Mouse (Mus musculus) embryonic facial prominence, embryonic 12.5 days (tissue): ENCODE results near the gene Rnf103. TPM values are rescaled to one million over a fixed set of nuclear protein-coding genes. Genes with fewer than 3 reads are reported as not detected.

ENCODE experiments used
- ATAC-seq: fragments of 200-750 bp; cut with Nextera tagmentation; 2 replicates; pipeline ENCODE4 v1.8.0; 2017; ENCODE audit not compliant: insufficient number of reproducible peaks, insufficient read depth, low FRiP score, low TSS enrichment
- H3K27ac ChIP-seq: fragments of 300-500 bp; sonication (generic); 2 replicates; pipeline ENCODE4 v1.5.1; 2016; ENCODE audit warnings: mild to moderate bottlenecking
- H3K27me3 ChIP-seq: fragments of 300-500 bp; sonication (generic); 2 replicates; pipeline ENCODE4 v1.6.1; 2016; ENCODE audit warnings: mild to moderate bottlenecking, moderate library complexity
- H3K36me3 ChIP-seq: fragments of 300-500 bp; sonication (generic); 2 replicates; pipeline ENCODE4 v1.6.1; 2016; ENCODE audit warnings: mild to moderate bottlenecking
- H3K4me1 ChIP-seq: fragments of 300-500 bp; sonication (generic); 2 replicates; pipeline ENCODE4 v1.6.1; 2016
- H3K4me2 ChIP-seq: fragments of 300-500 bp; sonication (generic); replicated peaks from 2 replicates; pipeline ENCODE4 v1.6.1; 2016; ENCODE audit warnings: mild to moderate bottlenecking, moderate library complexity
- H3K4me3 ChIP-seq: fragments of 300-500 bp; sonication (generic); 2 replicates; pipeline ENCODE4 v1.5.1; 2016; ENCODE audit warnings: mild to moderate bottlenecking
- H3K9ac ChIP-seq: fragments of 300-500 bp; sonication (generic); 2 replicates; pipeline ENCODE4 v1.6.1; 2016; ENCODE audit warnings: mild to moderate bottlenecking, moderate library complexity
- H3K9me3 ChIP-seq: fragments of 300-500 bp; sonication (generic); 2 replicates; pipeline ENCODE4 v1.6.1; 2016; ENCODE audit warnings: mild to moderate bottlenecking, moderate library complexity
- WGBS: fragments of 180-500 bp; shearing (Covaris S2); methylation state at CpG from one replicate; pipeline ENCODE4 v1.1.7; 2016; 5-methylcytosine and 5-hydroxymethylcytosine counted together
- polyA plus RNA-seq: library from polyadenylated mRNA; unstranded; fragments of >200 nt; fragmentation: Nextera tagmentation; extraction: Ambion mirVana; gene quantifications from 2 replicates; pipeline ENCODE4 v1.2.1, GENCODE M21; 2016

The Rnf103 gene
- polyA plus RNA-seq, 1 experiment from 2014 or later, result 22.4 TPM

DNA sequence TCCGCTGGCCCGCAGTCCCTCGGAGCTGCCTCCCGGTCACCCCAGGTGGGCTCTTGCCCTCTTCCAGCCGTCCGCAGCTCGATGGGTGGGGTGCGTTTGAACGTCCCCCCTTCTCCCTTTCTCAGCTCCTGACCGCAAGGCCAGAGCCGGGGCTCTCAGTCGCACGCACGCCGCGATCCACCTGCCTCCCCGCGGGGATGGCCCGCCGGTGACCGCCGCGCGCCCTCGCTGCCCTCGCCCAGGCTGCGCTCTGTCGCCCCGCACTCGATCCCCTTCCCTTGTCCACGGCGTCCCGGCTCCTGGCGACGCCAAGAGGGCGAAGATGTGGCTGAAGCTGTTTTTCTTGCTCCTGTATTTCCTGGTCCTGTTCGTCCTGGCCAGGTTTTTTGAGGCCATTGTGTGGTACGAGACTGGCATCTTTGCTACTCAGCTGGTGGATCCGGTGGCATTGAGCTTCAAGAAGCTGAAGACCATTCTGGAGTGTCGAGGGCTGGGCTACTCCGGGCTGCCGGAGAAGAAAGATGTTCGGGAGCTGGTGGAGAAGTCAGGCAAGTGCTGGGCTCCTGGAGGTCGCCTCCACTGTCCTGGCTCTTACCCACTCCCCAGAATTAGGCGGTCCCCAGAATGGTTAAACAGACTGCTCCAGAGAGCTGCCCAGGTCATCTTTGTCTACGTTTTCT lies 787 bp downstream of the Rnf103 start:
- H3K36me3 ChIP-seq, result no peaks in the 10 kb centered on the region
- peak overlapping the region; percentile 88 for H3K4me3 ChIP-seq
- H3K4me2 ChIP-seq, result peak overlapping the region; percentile 82
- peak overlapping the region; percentile 97 for H3K27ac ChIP-seq
- no peaks in the 10 kb centered on the region for H3K9me3 ChIP-seq
- under 1% methylated on average over 46 of the region's 46 CpGs for WGBS
- peaks cover 11% of the 10 kb centered on the region for H3K4me1 ChIP-seq
- no peaks in the 10 kb centered on the region for H3K27me3 ChIP-seq
- no peak for ATAC-seq
- peak overlapping the region; percentile 96 for H3K9ac ChIP-seq

- Histone ChIP-seq H3K4me2 (no peak overlapping the region), H3K9me3 (no peaks in the 10 kb centered on the region), H3K4me3 (no peak overlapping the region), H3K9ac (no peak overlapping the region), H3K27ac (no peak overlapping the region), H3K27me3 (no peaks in the 10 kb centered on the region), H3K4me1 (peaks cover 7% of the 10 kb centered on the region), H3K36me3 (0 out of 2 replicates have a peak, but pooled peaks cover 4% of the 10 kb centered on the region)
- no peak for ATAC-seq
- WGBS, result 88% methylated on average over 3 of the region's 3 CpGs
These were observed 6.9 kb downstream of the Rnf103 start for GRCm38 (mm10) chr6:71500575-71500974.

GRCm38 (mm10) chr6:71503001-71503400 lies 9.3 kb downstream of the Rnf103 start:
- Histone ChIP-seq H3K9ac (no peak overlapping the region), H3K4me1 (no peaks in the 10 kb centered on the region), H3K4me2 (no peak overlapping the region), H3K4me3 (no peak overlapping the region), H3K27ac (no peak overlapping the region), H3K27me3 (no peaks in the 10 kb centered on the region), H3K36me3 (0 out of 2 replicates have a peak, but pooled peaks cover 4% of the 10 kb centered on the region), H3K9me3 (no peaks in the 10 kb centered on the region)
- ATAC-seq, result no peak
- 65% methylated on average over 4 of the region's 4 CpGs for WGBS

GRCm38 (mm10) chr6:71503670-71504069 lies 10.0 kb downstream of the Rnf103 start:
- Histone ChIP-seq H3K9me3 (no peaks in the 10 kb centered on the region), H3K9ac (no peak overlapping the region), H3K36me3 (peaks cover 6% of the 10 kb centered on the region; the same call in 1 of the 2 replicates), H3K4me3 (no peak overlapping the region), H3K27ac (no peak overlapping the region), H3K4me1 (no peaks in the 10 kb centered on the region), H3K4me2 (no peak overlapping the region), H3K27me3 (no peaks in the 10 kb centered on the region)
- no peak for ATAC-seq

GRCm38 (mm10) chr6:71504091-71504490 lies 10.4 kb downstream of the Rnf103 start:
- Histone ChIP-seq H3K27ac (no peak overlapping the region), H3K27me3 (no peaks in the 10 kb centered on the region), H3K36me3 (peaks cover 8% of the 10 kb centered on the region; the same call in 1 of the 2 replicates), H3K9ac (no peak overlapping the region), H3K4me1 (no peaks in the 10 kb centered on the region), H3K9me3 (no peaks in the 10 kb centered on the region), H3K4me3 (no peak overlapping the region), H3K4me2 (no peak overlapping the region)
- ATAC-seq, result no peak
- WGBS, result 81% methylated on average over 4 of the region's 4 CpGs

GRCm38 (mm10) chr6:71505671-71506070 lies 12.0 kb downstream of the Rnf103 start:
- 81% methylated on average over 2 of the region's 2 CpGs for WGBS
- Histone ChIP-seq H3K9me3 (no peaks in the 10 kb centered on the region), H3K4me2 (no peak overlapping the region), H3K4me1 (no peaks in the 10 kb centered on the region), H3K27ac (no peak overlapping the region), H3K27me3 (no peaks in the 10 kb centered on the region), H3K36me3 (peaks cover 21% of the 10 kb centered on the region), H3K9ac (no peak overlapping the region), H3K4me3 (no peak overlapping the region)
- no peak for ATAC-seq

DNA sequence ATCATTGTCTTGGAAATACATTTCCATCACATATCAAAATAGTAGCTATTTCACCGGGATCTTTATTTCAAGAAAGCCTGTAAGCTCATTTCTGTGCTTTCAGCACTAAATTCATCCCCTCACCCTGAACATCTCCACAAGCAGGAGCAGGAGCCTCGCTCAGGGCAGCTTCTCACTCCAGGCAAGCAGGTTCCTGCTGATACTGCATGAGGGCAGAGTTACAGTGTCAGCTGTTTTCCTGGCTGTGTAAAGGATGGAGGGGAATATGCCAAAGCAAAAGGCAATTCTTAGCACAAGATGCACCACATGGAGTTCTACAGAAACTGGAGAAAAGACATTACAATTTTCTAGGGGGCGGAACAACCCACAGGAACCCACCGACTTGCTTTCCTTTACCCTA lies 25.8 kb downstream of the Rnf103 start:
- H3K4me2 ChIP-seq, result no peak overlapping the region
- H3K9ac ChIP-seq, result no peak overlapping the region
- WGBS, result 84% methylated on average over 4 of the region's 4 CpGs
- no peak overlapping the region for H3K27ac ChIP-seq
- H3K4me3 ChIP-seq, result no peak overlapping the region
- H3K4me1 ChIP-seq, result no peaks in the 10 kb centered on the region
- ATAC-seq, result no peak
- no peaks in the 10 kb centered on the region for H3K36me3 ChIP-seq
- H3K27me3 ChIP-seq, result no peaks in the 10 kb centered on the region
- H3K9me3 ChIP-seq, result no peaks in the 10 kb centered on the region

DNA sequence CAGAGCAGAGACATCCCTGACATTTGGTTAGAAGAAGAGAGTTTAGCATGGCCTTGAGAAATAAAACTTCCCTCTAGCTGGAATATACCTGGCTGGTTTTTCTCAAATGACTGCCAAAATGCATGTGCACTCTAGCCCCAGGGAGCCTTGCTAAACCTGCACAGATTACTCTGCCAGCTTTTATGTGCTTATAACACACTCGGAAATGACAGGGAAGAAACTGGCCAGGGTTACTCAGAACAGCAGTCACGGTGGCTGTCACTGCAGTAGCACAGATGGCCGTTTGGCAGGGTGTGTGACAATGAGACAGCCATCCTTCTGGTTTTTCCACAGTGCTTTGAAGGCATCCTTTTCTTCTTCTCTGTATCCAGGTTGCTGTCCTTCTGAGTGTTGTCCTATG lies 31.9 kb downstream of the Rnf103 start:
- H3K4me3 ChIP-seq, result no peak overlapping the region
- ATAC-seq, result no peak
- 57% methylated on average over 3 of the region's 3 CpGs for WGBS
- no peaks in the 10 kb centered on the region for H3K27me3 ChIP-seq
- no peak overlapping the region for H3K9ac ChIP-seq
- no peaks in the 10 kb centered on the region for H3K4me1 ChIP-seq
- H3K27ac ChIP-seq, result no peak overlapping the region
- no peaks in the 10 kb centered on the region for H3K9me3 ChIP-seq
- H3K4me2 ChIP-seq, result no peak overlapping the region
- no peaks in the 10 kb centered on the region for H3K36me3 ChIP-seq

DNA sequence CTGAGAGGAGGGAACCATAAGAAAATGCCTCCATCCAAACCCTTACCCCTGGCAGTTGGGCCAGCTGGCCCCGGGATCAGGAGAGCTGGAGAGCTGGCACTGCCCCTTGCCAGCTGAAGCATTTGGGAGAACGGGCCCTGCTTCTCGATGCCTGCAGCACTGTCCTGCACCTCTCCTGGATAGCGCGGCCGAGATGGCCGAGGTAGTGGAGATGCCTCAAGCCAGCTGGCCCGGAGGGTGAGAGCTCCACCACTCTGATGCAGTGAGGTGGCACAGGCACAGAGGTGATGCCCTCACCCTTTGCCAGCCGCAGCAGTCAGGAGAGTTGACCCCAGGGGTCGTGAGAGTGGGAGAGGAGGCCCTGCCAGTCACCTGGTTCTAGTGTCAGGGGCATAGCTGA lies 33.4 kb downstream of the Rnf103 start:
- Histone ChIP-seq H3K36me3 (no peaks in the 10 kb centered on the region), H3K27ac (no peak overlapping the region), H3K9me3 (no peaks in the 10 kb centered on the region), H3K4me1 (no peaks in the 10 kb centered on the region), H3K27me3 (no peaks in the 10 kb centered on the region), H3K4me2 (no peak overlapping the region), H3K4me3 (no peak overlapping the region), H3K9ac (no peak overlapping the region)
- WGBS, result 87% methylated on average over 10 of the region's 10 CpGs
- ATAC-seq, result no peak; the same call in 1 of the 2 replicates

GRCm38 (mm10) chr6:71527826-71528225 lies 34.1 kb downstream of the Rnf103 start:
- Histone ChIP-seq H3K9me3 (no peaks in the 10 kb centered on the region), H3K36me3 (no peaks in the 10 kb centered on the region), H3K4me3 (no peak overlapping the region), H3K4me2 (no peak overlapping the region), H3K27me3 (no peaks in the 10 kb centered on the region), H3K27ac (no peak overlapping the region), H3K4me1 (no peaks in the 10 kb centered on the region), H3K9ac (no peak overlapping the region)
- ATAC-seq, result no peak
- 86% methylated on average over 9 of the region's 9 CpGs for WGBS

DNA sequence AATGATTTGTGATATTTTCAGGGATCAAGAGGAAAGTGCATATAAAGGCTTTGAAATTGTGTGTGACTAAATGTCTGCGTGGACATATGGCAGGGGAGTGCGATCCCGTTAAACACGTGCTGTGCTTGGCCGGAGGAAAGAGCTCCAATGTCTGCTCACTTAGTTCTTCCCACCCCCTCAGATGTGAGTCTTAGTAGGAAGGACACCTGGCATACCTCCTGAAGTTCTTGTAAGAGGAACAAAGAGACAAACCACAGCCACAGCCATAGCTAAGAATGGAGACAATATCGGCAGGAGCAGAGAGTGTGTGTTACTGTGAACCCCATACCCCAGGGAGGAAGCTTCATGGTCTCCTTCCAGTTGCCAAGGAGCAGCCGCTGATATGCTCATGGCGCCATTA lies 36.5 kb downstream of the Rnf103 start:
- Histone ChIP-seq H3K27me3 (no peaks in the 10 kb centered on the region), H3K36me3 (no peaks in the 10 kb centered on the region), H3K9ac (no peak overlapping the region), H3K4me3 (no peak overlapping the region), H3K27ac (no peak overlapping the region), H3K4me2 (no peak overlapping the region), H3K9me3 (no peaks in the 10 kb centered on the region), H3K4me1 (no peaks in the 10 kb centered on the region)
- 90% methylated on average over 8 of the region's 8 CpGs for WGBS
- no peak for ATAC-seq

DNA sequence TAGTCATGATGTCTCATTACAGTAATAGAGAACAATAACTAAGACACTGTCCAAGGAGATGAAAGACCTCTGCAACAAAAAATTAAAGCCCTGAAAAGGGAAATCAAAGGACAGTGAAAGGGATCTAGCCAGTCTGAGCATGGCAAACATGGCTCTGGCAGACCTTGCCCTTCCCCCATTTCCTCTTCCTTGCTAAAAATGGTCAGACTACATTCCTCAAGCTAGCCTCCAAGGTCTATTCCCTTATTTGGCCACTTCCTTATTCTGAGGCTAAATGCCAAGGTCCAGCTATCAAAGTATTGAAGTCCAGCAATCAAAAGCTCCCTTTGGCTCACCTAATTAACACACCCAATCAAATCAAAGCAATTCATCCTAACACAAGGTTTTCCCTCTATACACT lies 43.6 kb downstream of the Rnf103 start:
- Histone ChIP-seq H3K9ac (no peak overlapping the region), H3K4me1 (no peaks in the 10 kb centered on the region), H3K9me3 (no peaks in the 10 kb centered on the region), H3K4me2 (no peak overlapping the region), H3K27ac (no peak overlapping the region), H3K4me3 (no peak overlapping the region), H3K36me3 (no peaks in the 10 kb centered on the region), H3K27me3 (no peaks in the 10 kb centered on the region)
- no peak for ATAC-seq
